Mouse (Mus musculus) subcutaneous adipose tissue, adult 2 months (tissue): ENCODE results near the gene Chst1. TPM values are rescaled to one million over a fixed set of nuclear protein-coding genes. Genes with fewer than 3 reads are reported as not detected.

Experiments used
- polyA plus RNA-seq: library from polyadenylated mRNA; depleted of rRNA; stranded (reverse); fragments of >200 nt; gene quantifications from 2 replicates; pipeline ENCODE4 v1.2.3, GENCODE M21; 2012; ENCODE audit warnings: low replicate concordance; rRNA removed

The Chst1 gene
- polyA plus RNA-seq = 63.3 and 185 TPM in 2 replicates

GRCm38 (mm10) chr2:92599487-92600347 is at the start of gene Chst1:
Gene Chst1 (plus strand): TSS chr2:92599707.

Other genes with a start within 250 kb of the Chst1 start
- 152 and 304 TPM in 2 replicates for gene Pex16, start 225.0 kb upstream of the Chst1 start, polyA plus RNA-seq
- gene Large2, start 224.8 kb upstream of the Chst1 start, polyA plus RNA-seq = 0.43 and 25.1 TPM in 2 replicates
- 7.2 and 11.2 TPM in 2 replicates for gene 1700029I15Rik, start 217.2 kb upstream of the Chst1 start, polyA plus RNA-seq
- gene Mapk8ip1, start 198.4 kb upstream of the Chst1 start, polyA plus RNA-seq = 18.7 and 58.3 TPM in 2 replicates
- gene Cry2, start 165.7 kb upstream of the Chst1 start, polyA plus RNA-seq = 36.1 and 58.1 TPM in 2 replicates
- gene Slc35c1, start 139.2 kb upstream of the Chst1 start, polyA plus RNA-seq = 23.5 and 51.6 TPM in 2 replicates